Mouse (Mus musculus): Measurements from ENCODE around the gene Mill1.
"Not testable (repeated sequence)": the region's sequence is repeated elsewhere in the genome, so short reads cannot be mapped to it uniquely, and the experiment has no call there.

The Mill1 gene

DNA sequence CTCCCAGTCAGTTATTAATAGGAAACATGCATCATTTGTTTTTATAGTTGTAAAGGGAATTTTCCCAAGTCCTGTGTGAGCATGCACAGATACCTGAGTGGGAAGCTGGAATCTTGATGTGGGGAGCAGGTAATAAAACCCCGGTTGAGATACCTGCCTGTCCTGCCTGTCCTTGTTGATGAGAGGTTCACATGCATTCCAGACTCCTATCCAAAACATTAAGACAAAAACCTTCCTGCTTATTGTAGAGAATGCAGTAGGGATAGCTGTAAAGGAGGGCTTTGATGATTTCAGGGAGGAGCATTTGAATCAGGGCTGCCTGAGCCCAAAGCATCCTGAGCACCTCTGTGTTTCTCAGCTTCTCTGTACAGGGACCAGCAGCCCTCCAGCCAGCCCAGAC lies at the start of gene Mill1:
Gene Mill1 (plus strand): TSS at position 301 of the 400 bp plus-strand sequence.
- DNase-seq = no peak

DNA sequence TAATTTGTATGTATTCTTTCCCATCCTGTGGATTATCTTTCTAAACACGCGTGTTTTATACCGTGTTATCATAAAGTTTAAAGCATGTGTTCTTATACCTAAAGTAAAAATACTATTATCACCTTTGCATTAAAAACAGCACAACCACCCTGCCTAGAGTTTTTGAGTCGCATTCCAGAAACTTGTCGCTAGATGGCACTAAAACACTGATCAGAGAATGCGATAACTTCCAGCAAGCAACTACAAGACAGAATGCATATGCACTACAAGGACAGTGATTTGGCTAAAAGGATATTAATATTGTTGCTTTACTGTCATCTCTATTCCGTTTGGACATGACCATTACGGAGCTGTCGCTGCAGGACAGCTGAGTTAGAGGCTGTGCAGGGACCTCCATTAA lies 34.2 kb upstream of the Mill1 start:
- DNase-seq = no peak

DNA sequence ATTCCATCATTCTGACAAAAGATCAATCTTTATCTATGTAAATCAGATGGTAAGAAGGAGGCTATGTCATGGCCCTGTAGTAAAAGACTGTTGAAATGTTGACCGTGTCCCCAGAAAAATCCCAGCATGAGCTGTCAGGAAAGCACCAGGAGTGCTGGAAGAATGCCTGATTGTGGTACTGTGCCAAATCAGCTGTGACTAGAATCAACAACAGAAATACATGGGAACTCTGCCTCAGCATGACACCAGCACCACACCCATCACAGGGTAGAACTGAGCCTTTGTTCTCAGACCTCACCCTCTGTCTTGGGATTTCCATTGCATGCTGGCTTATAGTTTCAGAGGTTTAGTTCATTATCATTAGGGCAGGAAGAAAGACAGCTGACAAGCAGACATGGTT lies 30.4 kb upstream of the Mill1 start:
- no peak for DNase-seq

DNA sequence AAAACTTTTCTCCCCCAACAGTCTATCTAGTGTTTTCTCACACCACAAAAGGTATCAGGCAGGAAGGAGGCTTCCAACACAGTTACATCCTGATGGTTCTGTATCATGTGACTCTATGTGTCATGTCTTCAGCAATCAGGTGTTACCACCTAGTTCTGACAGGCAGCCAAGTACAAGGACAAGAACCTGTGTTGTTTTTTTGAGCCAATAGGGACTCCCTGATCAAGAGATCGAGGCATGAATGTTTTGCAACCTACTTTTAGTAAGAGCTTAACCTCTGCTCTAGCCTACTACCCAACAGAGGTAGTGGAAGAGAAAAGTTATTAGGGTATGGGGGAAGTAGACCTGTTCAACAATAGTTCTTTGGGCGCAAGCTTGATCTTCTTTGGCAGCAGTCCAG lies 6.6 kb upstream of the Mill1 start:
- no peak for DNase-seq

DNA sequence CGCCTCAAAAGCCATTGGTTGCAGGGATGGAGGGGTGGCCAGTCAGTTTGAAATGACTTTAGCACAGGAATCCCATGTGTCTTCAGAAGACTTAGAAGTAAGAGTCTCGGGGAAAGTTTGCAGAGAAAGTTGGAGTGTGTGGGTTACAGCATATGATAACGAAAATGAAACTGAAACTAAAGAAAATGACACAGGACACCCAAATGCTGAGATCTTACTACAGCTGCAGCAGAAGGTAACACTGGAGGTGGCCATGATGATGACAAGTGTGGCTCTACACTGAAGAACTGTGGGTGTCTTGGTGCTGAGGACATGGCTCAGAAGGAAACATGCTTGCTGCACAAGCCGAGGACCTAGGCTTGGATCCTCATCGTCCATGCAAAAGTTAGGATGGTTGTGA lies 3.9 kb upstream of the Mill1 start:
- no peak for DNase-seq

DNA sequence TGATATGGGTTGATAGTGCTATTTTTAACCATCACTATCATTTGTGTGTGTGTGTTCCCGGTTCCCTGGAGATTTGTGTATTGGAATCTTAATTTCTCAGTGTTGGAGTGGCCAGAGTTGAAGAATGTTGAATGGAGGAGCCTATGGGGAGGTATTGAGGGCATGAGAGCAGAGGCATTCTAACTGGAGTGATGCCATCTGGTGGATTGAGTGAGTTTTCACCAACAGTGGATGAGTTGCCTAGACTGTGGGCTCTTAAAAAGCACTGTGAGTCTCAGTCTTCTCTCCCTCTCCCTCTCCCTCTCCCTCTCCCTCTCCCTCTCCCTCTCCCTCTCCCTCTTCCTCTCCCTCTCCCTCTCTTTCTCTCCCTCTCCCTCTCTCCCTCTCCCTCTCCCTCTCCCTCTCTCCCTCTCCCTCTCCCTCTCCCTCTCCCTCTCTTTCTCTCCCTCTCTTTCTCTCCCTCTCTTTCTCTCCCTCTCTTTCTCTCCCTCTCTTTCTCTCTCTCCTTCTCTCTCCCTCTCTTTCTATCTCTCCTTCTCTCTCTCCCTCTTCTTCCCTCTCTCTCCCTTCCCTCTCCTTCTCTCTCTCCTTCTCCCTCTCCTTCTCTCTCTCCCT lies 1.1 kb upstream of the Mill1 start:
- DNase-seq = not testable (repeated sequence)

DNA sequence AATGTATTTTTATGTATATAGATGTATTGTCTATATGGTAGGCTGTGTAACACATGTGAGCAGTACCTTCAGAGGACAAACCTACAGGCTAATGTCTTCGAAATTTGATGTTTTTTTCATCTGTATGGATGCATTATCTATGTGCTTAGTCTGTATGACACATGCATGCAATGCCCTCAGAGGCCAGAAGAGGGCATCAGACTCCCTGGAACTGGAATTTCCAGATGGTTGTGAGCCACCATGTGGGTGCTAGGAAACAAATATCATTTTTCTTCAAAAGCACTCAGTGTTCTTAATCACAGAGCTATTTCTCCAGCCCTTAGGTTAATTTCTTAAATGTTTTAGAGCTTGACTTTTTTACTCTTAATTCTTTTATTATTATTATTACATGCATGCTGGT lies 15.1 kb downstream of the Mill1 start:
- DNase-seq = no peak

DNA sequence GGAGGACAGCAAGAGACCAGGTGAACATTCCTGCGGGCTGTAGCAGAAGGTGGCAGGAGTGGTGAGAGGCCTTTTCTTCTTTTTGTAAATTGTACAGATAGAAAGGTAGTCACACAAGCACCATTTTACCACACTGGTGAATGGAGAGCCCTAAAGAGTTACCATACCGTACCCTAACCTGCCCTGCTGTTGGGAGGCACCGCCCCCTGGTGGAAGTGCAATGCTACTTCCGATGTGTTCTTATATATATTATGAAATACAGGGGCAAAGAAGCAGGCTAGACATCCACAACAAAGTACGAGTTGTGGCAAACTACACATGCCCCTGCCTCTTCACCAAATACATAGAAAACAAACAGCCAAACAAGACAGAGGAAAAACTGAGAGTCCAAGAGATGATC lies 19.9 kb downstream of the Mill1 start:
- DNase-seq = no peak
